Mouse (Mus musculus) stomach, postnatal 0 days (tissue): ENCODE measurements around the gene Tapbp. TPM values are rescaled to one million over a fixed set of nuclear protein-coding genes. Genes with fewer than 3 reads are reported as not detected.

Experiments used
- ATAC-seq: fragments of 200-750 bp; cut with Nextera tagmentation; 2 replicates; pipeline ENCODE4 v1.8.0; 2017; ENCODE audit not compliant: low FRiP score, low TSS enrichment
- DNase-seq: peaks from one replicate; pipeline ENCODE4 v3.0.0-alpha.2; 2016; ENCODE audit warnings: low spot score
- H3K27ac ChIP-seq: fragments of 300-500 bp; sonication (generic); replicated peaks from 2 replicates; pipeline ENCODE4 v1.5.1; 2014; ENCODE audit warnings: mild to moderate bottlenecking, control low read depth
- H3K27me3 ChIP-seq: fragments of 300-500 bp; sonication (generic); 2 replicates; pipeline ENCODE4 v1.6.1; 2014; ENCODE audit warnings: low read length; ENCODE audit not compliant: control insufficient read depth, insufficient read depth
- H3K36me3 ChIP-seq: fragments of 300-500 bp; sonication (generic); 2 replicates; pipeline ENCODE4 v1.6.1; 2014; ENCODE audit warnings: low read length, mixed read lengths; ENCODE audit not compliant: control insufficient read depth, insufficient read depth
- H3K4me1 ChIP-seq: fragments of 300-500 bp; sonication (generic); replicated peaks from 2 replicates; pipeline ENCODE4 v1.6.1; 2014; ENCODE audit warnings: antibody characterized with exemption; ENCODE audit not compliant: control insufficient read depth, insufficient read depth
- H3K4me2 ChIP-seq: fragments of 300-500 bp; sonication (generic); replicated peaks from 2 replicates; pipeline ENCODE4 v1.6.1; 2014; ENCODE audit warnings: low read depth, mild to moderate bottlenecking, control low read depth, moderate library complexity
- H3K4me3 ChIP-seq: fragments of 300-500 bp; sonication (generic); 2 replicates; pipeline ENCODE4 v1.5.1; 2014; ENCODE audit warnings: low read depth, low read length, control low read depth
- H3K9ac ChIP-seq: fragments of 300-500 bp; sonication (generic); 2 replicates; pipeline ENCODE4 v1.6.1; 2014; ENCODE audit warnings: mild to moderate bottlenecking, low read length, control low read depth, mixed read lengths
- H3K9me3 ChIP-seq: fragments of 300-500 bp; sonication (generic); 2 replicates; pipeline ENCODE4 v1.6.1; 2016; ENCODE audit warnings: low read length; ENCODE audit not compliant: control insufficient read depth
- CTCF ChIP-seq: IDR thresholded peaks from 2 replicates; pipeline ENCODE4 v1.5.1; 2016; ENCODE audit warnings: antibody characterized with exemption, low read depth, mild to moderate bottlenecking, moderate library complexity
- EP300 ChIP-seq: optimal IDR thresholded peaks from 2 replicates; pipeline ENCODE3; 2016; ENCODE audit warnings: antibody characterized with exemption
- WGBS: fragments of 180-500 bp; shearing (Covaris S2); extraction: QIAGEN DNeasy Blood & Tissue Kit; methylation state at CpG from one replicate; pipeline ENCODE4 v1.1.7; 2014; 5-methylcytosine and 5-hydroxymethylcytosine counted together
- polyA plus RNA-seq: library from polyadenylated mRNA; unstranded; fragments of >200 nt; fragmentation: Nextera tagmentation; extraction: Ambion mirVana; gene quantifications from 2 replicates; pipeline ENCODE4 v1.2.1, GENCODE M21; 2015

Tapbp gene
- polyA plus RNA-seq, 1 experiment from 2014 or later: 63.7 TPM

GRCm38 (mm10) chr17:33928251-33928947 is 12.7 kb downstream of the Tapbp start:
- no peaks in the 10 kb centered on the region for H3K9me3 ChIP-seq
- ATAC-seq (no peak), DNase-seq (no peak)
- no peaks in the 10 kb centered on the region for H3K27me3 ChIP-seq
- H3K9ac ChIP-seq: peak overlapping the region; percentile 82; the same call in 1 of the 2 replicates
- no peak overlapping the region for H3K27ac ChIP-seq
- peak overlapping the region; percentile 84 for H3K4me3 ChIP-seq
- peaks cover 12% of the 10 kb centered on the region for H3K36me3 ChIP-seq
- 58% methylated on average over 21 of the region's 21 CpGs for WGBS
- 0 out of 2 replicates have a peak, but pooled peaks cover 3% of the 10 kb centered on the region for H3K4me1 ChIP-seq
- TF ChIP-seq CTCF (no peak), EP300 (no peak)
- H3K4me2 ChIP-seq: peak overlapping the region; percentile 100

- under 1% methylated on average over 65 of the region's 80 CpGs for WGBS
- Histone ChIP-seq H3K27ac (peak within 1 kb of the TSS; percentile 93), H3K27me3 (no peaks in the 10 kb centered on the region), H3K4me1 (0 out of 2 replicates have a peak, but pooled peaks cover 3% of the 10 kb centered on the region), H3K36me3 (peaks cover 12% of the 10 kb centered on the region), H3K4me3 (peak within 1 kb of the TSS; percentile 84), H3K9me3 (no peaks in the 10 kb centered on the region), H3K4me2 (peak within 1 kb of the TSS; percentile 100), H3K9ac (peak within 1 kb of the TSS; percentile 82)
- DNase-seq: peak; percentile 95
- peak; percentile 48 for TF ChIP-seq EP300
- peak; percentile 51 for TF ChIP-seq CTCF
- peak; percentile 87 for ATAC-seq
These were observed 13.9 kb downstream of the Tapbp start, which contains the start of gene Rgl2 for GRCm38 (mm10) chr17:33929371-33930279. Rgl2 (plus strand) TSS chr17:33929543.

- H3K9me3 ChIP-seq: no peaks in the 10 kb centered on the region
- peak overlapping the region; percentile 100 for H3K4me2 ChIP-seq
- peak; percentile 20 for TF ChIP-seq CTCF
- TF ChIP-seq EP300: no peak
- peaks cover 8% of the 10 kb centered on the region for H3K36me3 ChIP-seq
- DNase-seq (peak; percentile 60), ATAC-seq (0 out of 2 replicates have a peak, but pooled peaks have one; percentile 15)
- H3K27me3 ChIP-seq: no peaks in the 10 kb centered on the region
- 0 out of 2 replicates have a peak, but pooled peaks cover 3% of the 10 kb centered on the region for H3K4me1 ChIP-seq
- 0% methylated on average over 40 of the region's 45 CpGs for WGBS
- peak overlapping the region; percentile 82 for H3K9ac ChIP-seq
- H3K27ac ChIP-seq: peak overlapping the region; percentile 93
- H3K4me3 ChIP-seq: peak overlapping the region; percentile 84
These were observed 14.8 kb downstream of the Tapbp start for GRCm38 (mm10) chr17:33930280-33931158.

- DNase-seq (no peak), ATAC-seq (no peak)
- 41% methylated on average over 18 of the region's 18 CpGs for WGBS
- Histone ChIP-seq H3K27me3 (no peaks in the 10 kb centered on the region), H3K4me2 (peak overlapping the region; percentile 100), H3K36me3 (peaks cover 5% of the 10 kb centered on the region; the same call in 1 of the 2 replicates), H3K4me3 (peak overlapping the region; percentile 84), H3K27ac (peak overlapping the region; percentile 93; the same call in 1 of the 2 replicates), H3K9ac (peak overlapping the region; percentile 82), H3K9me3 (no peaks in the 10 kb centered on the region), H3K4me1 (0 out of 2 replicates have a peak, but pooled peaks cover 3% of the 10 kb centered on the region)
- no peak for TF ChIP-seq CTCF
- no peak for TF ChIP-seq EP300
These were observed 15.6 kb downstream of the Tapbp start for GRCm38 (mm10) chr17:33931159-33931866.
